Mouse (Mus musculus) C2C12 (cell line): ENCODE results near the gene Slc11a2.

Source experiments
- CEBPB ChIP-seq: IDR thresholded peaks from one replicate; pipeline ENCODE4 v1.6.1; 2011; ENCODE audit warnings: low read depth, mild to moderate bottlenecking, control low read depth, moderate library complexity
- CTCF ChIP-seq: IDR thresholded peaks from one replicate; pipeline ENCODE4 v1.5.1; 2011; ENCODE audit not compliant: control insufficient read depth, insufficient read depth, insufficient read length
- FOSL1 ChIP-seq: IDR thresholded peaks from one replicate; pipeline ENCODE4 v1.8.0; 2011; ENCODE audit warnings: mild to moderate bottlenecking, low read length; ENCODE audit not compliant: poor library complexity, insufficient read depth, severe bottlenecking
- MAX ChIP-seq: IDR thresholded peaks from one replicate; pipeline ENCODE4 v1.6.1; 2011; ENCODE audit warnings: mild to moderate bottlenecking, control low read depth
- MYOD1 ChIP-seq: IDR thresholded peaks from one replicate; pipeline ENCODE4 v1.6.1; 2011; ENCODE audit warnings: low read depth; ENCODE audit not compliant: control insufficient read depth, insufficient read length
- MYOG ChIP-seq: IDR thresholded peaks from one replicate; pipeline ENCODE4 v1.6.1; 2011; ENCODE audit not compliant: control insufficient read depth, insufficient read length; ENCODE audit errors: extremely low read depth
- USF1 ChIP-seq: IDR thresholded peaks from one replicate; pipeline ENCODE4 v1.6.1; 2011; ENCODE audit warnings: low read depth, mild to moderate bottlenecking, control low read depth, moderate library complexity

DNA sequence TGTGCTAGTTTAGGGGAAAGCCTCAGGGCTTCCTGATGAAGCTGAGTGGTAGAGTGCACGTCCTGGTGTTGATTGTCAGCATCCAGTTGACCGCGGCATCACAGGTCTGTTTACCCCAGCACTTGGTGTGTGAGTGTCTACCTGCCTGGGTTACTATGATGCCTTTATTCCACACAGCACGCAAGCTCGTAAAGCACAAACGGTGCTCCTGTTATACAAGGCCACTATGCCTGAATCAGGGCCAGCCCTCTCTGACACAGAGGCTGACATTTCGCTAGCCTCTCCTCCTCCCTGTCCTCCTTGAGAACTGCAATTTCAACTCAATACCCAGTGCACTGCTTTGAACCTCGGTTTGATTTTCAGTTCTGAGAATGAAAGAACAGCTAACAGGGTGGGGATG is 5.6 kb downstream of the Slc11a2 start:
- TF ChIP-seq CTCF (no peak), MAX (no peak), MYOD1 (no peak), USF1 (no peak), MYOG (no peak), CEBPB (no peak), FOSL1 (no peak)
